Mouse (Mus musculus): ENCODE data around the gene Tbc1d10c. TPM values are rescaled to one million over a fixed set of nuclear protein-coding genes. Genes with fewer than 3 reads are reported as not detected.

Tbc1d10c gene
- polyA plus RNA-seq, 1 experiment from 2014 or later = 0.43 TPM

GRCm38 (mm10) chr19:4156073-4156579 is 35.0 kb downstream of the Tbc1d10c start:
- no peak overlapping the region for H3K4me2 ChIP-seq (replicated peaks)
- H3K4me3 ChIP-seq (replicated peaks; ENCODE audit: low read length) = no peak overlapping the region
- ATAC-seq (ENCODE audit: low FRiP score) (no peak), DNase-seq (ENCODE audit: low spot score) (no peak)
- H3K9me3 ChIP-seq (ENCODE audit: control insufficient read depth, low read length) = no peaks in the 10 kb centered on the region
- 66% methylated on average over 20 of the region's 20 CpGs for WGBS
- no peak overlapping the region for H3K9ac ChIP-seq
- H3K27ac ChIP-seq = no peak overlapping the region
- H3K4me1 ChIP-seq (replicated peaks; ENCODE audit: control insufficient read depth, insufficient read depth, low read length) = no peaks in the 10 kb centered on the region
- H3K36me3 ChIP-seq (replicated peaks; ENCODE audit: control insufficient read depth, insufficient read depth) = peaks cover 78% of the 10 kb centered on the region
- no peaks in the 10 kb centered on the region for H3K27me3 ChIP-seq (ENCODE audit: control insufficient read depth, insufficient read depth, low read length)

GRCm38 (mm10) chr19:4155223-4156072 is 35.6 kb downstream of the Tbc1d10c start:
- H3K27ac ChIP-seq = no peak overlapping the region
- peaks cover 76% of the 10 kb centered on the region for H3K36me3 ChIP-seq (replicated peaks; ENCODE audit: control insufficient read depth, insufficient read depth)
- H3K4me2 ChIP-seq (replicated peaks) = no peak overlapping the region
- no peaks in the 10 kb centered on the region for H3K9me3 ChIP-seq (ENCODE audit: control insufficient read depth, low read length)
- ATAC-seq (ENCODE audit: low FRiP score) (no peak), DNase-seq (ENCODE audit: low spot score) (no peak)
- H3K9ac ChIP-seq = no peak overlapping the region
- H3K4me1 ChIP-seq (replicated peaks; ENCODE audit: control insufficient read depth, insufficient read depth, low read length) = no peaks in the 10 kb centered on the region
- H3K27me3 ChIP-seq (ENCODE audit: control insufficient read depth, insufficient read depth, low read length) = no peaks in the 10 kb centered on the region
- H3K4me3 ChIP-seq (replicated peaks; ENCODE audit: low read length) = no peak overlapping the region
- 65% methylated on average over 6 of the region's 6 CpGs for WGBS

- Histone ChIP-seq H3K9me3 (ENCODE audit: control insufficient read depth, low read length) (no peaks in the 10 kb centered on the region), H3K4me2 (replicated peaks) (no peak overlapping the region), H3K36me3 (replicated peaks; ENCODE audit: control insufficient read depth, insufficient read depth) (peaks cover 73% of the 10 kb centered on the region), H3K4me1 (replicated peaks; ENCODE audit: control insufficient read depth, insufficient read depth, low read length) (0 out of 2 replicates have a peak, but pooled peaks cover 1% of the 10 kb centered on the region), H3K9ac (no peak overlapping the region), H3K27me3 (ENCODE audit: control insufficient read depth, insufficient read depth, low read length) (no peaks in the 10 kb centered on the region), H3K27ac (no peak overlapping the region), H3K4me3 (replicated peaks; ENCODE audit: low read length) (no peak overlapping the region)
- ATAC-seq (ENCODE audit: low FRiP score) (no peak), DNase-seq (ENCODE audit: low spot score) (no peak)
- 87% methylated on average over 10 of the region's 13 CpGs for WGBS
Measured at GRCm38 (mm10) chr19:4154437-4155222, 36.5 kb downstream of the Tbc1d10c start.

- 76% methylated on average over 11 of the region's 11 CpGs for WGBS
- Histone ChIP-seq H3K36me3 (replicated peaks; ENCODE audit: control insufficient read depth, insufficient read depth) (peaks cover 59% of the 10 kb centered on the region), H3K4me1 (replicated peaks; ENCODE audit: control insufficient read depth, insufficient read depth, low read length) (peaks cover 9% of the 10 kb centered on the region), H3K9ac (no peak within 1 kb of the TSS), H3K4me3 (replicated peaks; ENCODE audit: low read length) (no peak within 1 kb of the TSS), H3K4me2 (replicated peaks) (no peak within 1 kb of the TSS), H3K27ac (no peak within 1 kb of the TSS), H3K27me3 (ENCODE audit: control insufficient read depth, insufficient read depth, low read length) (no peaks in the 10 kb centered on the region), H3K9me3 (ENCODE audit: control insufficient read depth, low read length) (no peaks in the 10 kb centered on the region)
- ATAC-seq (ENCODE audit: low FRiP score) (no peak), DNase-seq (ENCODE audit: low spot score) (no peak)
Measured at GRCm38 (mm10) chr19:4153232-4153654, 37.8 kb downstream of the Tbc1d10c start, which contains the start of gene Ptprcap. TSS of gene Ptprcap (plus strand) at chr19:4153604.

- Histone ChIP-seq H3K36me3 (replicated peaks; ENCODE audit: control insufficient read depth, insufficient read depth) (peaks cover 53% of the 10 kb centered on the region), H3K9ac (no peak overlapping the region), H3K4me3 (replicated peaks; ENCODE audit: low read length) (no peak overlapping the region), H3K4me1 (replicated peaks; ENCODE audit: control insufficient read depth, insufficient read depth, low read length) (peaks cover 14% of the 10 kb centered on the region), H3K4me2 (replicated peaks) (no peak overlapping the region), H3K27ac (no peak overlapping the region), H3K27me3 (ENCODE audit: control insufficient read depth, insufficient read depth, low read length) (no peaks in the 10 kb centered on the region), H3K9me3 (ENCODE audit: control insufficient read depth, low read length) (no peaks in the 10 kb centered on the region)
- ATAC-seq (ENCODE audit: low FRiP score) = no peak
- WGBS = 85% methylated on average over 8 of the region's 8 CpGs
- DNase-seq (ENCODE audit: low spot score) = no peak
Measured at GRCm38 (mm10) chr19:4152445-4153231, 38.4 kb downstream of the Tbc1d10c start.

GRCm38 (mm10) chr19:4151898-4152297 is 39.2 kb downstream of the Tbc1d10c start:
- no peak overlapping the region for H3K9ac ChIP-seq
- WGBS = 89% methylated on average over 5 of the region's 5 CpGs
- no peak for DNase-seq (ENCODE audit: low spot score)
- no peak overlapping the region for H3K27ac ChIP-seq
- no peaks in the 10 kb centered on the region for H3K9me3 ChIP-seq (ENCODE audit: control insufficient read depth, low read length)
- H3K4me1 ChIP-seq (replicated peaks; ENCODE audit: control insufficient read depth, insufficient read depth, low read length) = peaks cover 14% of the 10 kb centered on the region
- ATAC-seq (ENCODE audit: low FRiP score) = no peak
- peaks cover 46% of the 10 kb centered on the region for H3K36me3 ChIP-seq (replicated peaks; ENCODE audit: control insufficient read depth, insufficient read depth)
- no peak overlapping the region for H3K4me2 ChIP-seq (replicated peaks)
- no peaks in the 10 kb centered on the region for H3K27me3 ChIP-seq (ENCODE audit: control insufficient read depth, insufficient read depth, low read length)
- no peak overlapping the region for H3K4me3 ChIP-seq (replicated peaks; ENCODE audit: low read length)

- H3K4me1 ChIP-seq (replicated peaks; ENCODE audit: control insufficient read depth, insufficient read depth, low read length) = peaks cover 14% of the 10 kb centered on the region
- no peaks in the 10 kb centered on the region for H3K27me3 ChIP-seq (ENCODE audit: control insufficient read depth, insufficient read depth, low read length)
- no peak overlapping the region for H3K9ac ChIP-seq
- H3K4me3 ChIP-seq (replicated peaks; ENCODE audit: low read length) = no peak overlapping the region
- 90% methylated on average over 4 of the region's 5 CpGs for WGBS
- peaks cover 42% of the 10 kb centered on the region for H3K36me3 ChIP-seq (replicated peaks; ENCODE audit: control insufficient read depth, insufficient read depth)
- ATAC-seq (ENCODE audit: low FRiP score) (no peak), DNase-seq (ENCODE audit: low spot score) (no peak)
- H3K9me3 ChIP-seq (ENCODE audit: control insufficient read depth, low read length) = no peaks in the 10 kb centered on the region
- no peak overlapping the region for H3K27ac ChIP-seq
- H3K4me2 ChIP-seq (replicated peaks) = no peak overlapping the region
Measured at GRCm38 (mm10) chr19:4151488-4151860, 39.6 kb downstream of the Tbc1d10c start.

- Histone ChIP-seq H3K9ac (no peak overlapping the region), H3K9me3 (ENCODE audit: control insufficient read depth, low read length) (no peaks in the 10 kb centered on the region)
- WGBS = 90% methylated on average over 22 of the region's 22 CpGs
Measured at GRCm38 (mm10) chr19:4150567-4151487, 40.3 kb downstream of the Tbc1d10c start.

More at GRCm38 (mm10) chr19:4150567-4151487, 40.3 kb downstream of the Tbc1d10c start:
- Histone ChIP-seq H3K27ac (no peak overlapping the region), H3K4me2 (replicated peaks) (no peak overlapping the region), H3K27me3 (ENCODE audit: control insufficient read depth, insufficient read depth, low read length) (no peaks in the 10 kb centered on the region), H3K36me3 (replicated peaks; ENCODE audit: control insufficient read depth, insufficient read depth) (peaks cover 35% of the 10 kb centered on the region), H3K4me3 (replicated peaks; ENCODE audit: low read length) (no peak overlapping the region), H3K4me1 (replicated peaks; ENCODE audit: control insufficient read depth, insufficient read depth, low read length) (peaks cover 14% of the 10 kb centered on the region)
- no peak for ATAC-seq (ENCODE audit: low FRiP score)
- no peak for DNase-seq (ENCODE audit: low spot score)
